Mouse (Mus musculus) ES-E14 (cell line): ENCODE data around the gene Rtl8b.
"Not testable (repeated sequence)": the region's sequence is repeated elsewhere in the genome, so short reads cannot be mapped to it uniquely, and the experiment has no call there.

ENCODE experiments used
- CHD2 ChIP-seq: IDR thresholded peaks from 2 replicates; pipeline ENCODE4 v1.6.1; 2014; ENCODE audit warnings: mild to moderate bottlenecking, low read depth, low read length, inconsistent platforms
- HCFC1 ChIP-seq: IDR thresholded peaks from 2 replicates; pipeline ENCODE4 v1.6.1; 2012; ENCODE audit warnings: low read length, inconsistent platforms, borderline replicate concordance; ENCODE audit not compliant: insufficient read depth
- MAFK ChIP-seq: IDR thresholded peaks from 2 replicates; pipeline ENCODE4 v1.6.1; 2014; ENCODE audit warnings: mild to moderate bottlenecking, low read depth, low read length, inconsistent platforms; ENCODE audit not compliant: insufficient read depth
- ZC3H11A ChIP-seq: IDR thresholded peaks from 2 replicates; pipeline ENCODE4 v1.6.1; 2012; ENCODE audit warnings: low read depth, mild to moderate bottlenecking, inconsistent platforms, low read length, borderline replicate concordance
- ZNF384 ChIP-seq: IDR thresholded peaks from 2 replicates; pipeline ENCODE4 v1.6.1; 2012; ENCODE audit warnings: low read depth, low read length, inconsistent platforms

DNA sequence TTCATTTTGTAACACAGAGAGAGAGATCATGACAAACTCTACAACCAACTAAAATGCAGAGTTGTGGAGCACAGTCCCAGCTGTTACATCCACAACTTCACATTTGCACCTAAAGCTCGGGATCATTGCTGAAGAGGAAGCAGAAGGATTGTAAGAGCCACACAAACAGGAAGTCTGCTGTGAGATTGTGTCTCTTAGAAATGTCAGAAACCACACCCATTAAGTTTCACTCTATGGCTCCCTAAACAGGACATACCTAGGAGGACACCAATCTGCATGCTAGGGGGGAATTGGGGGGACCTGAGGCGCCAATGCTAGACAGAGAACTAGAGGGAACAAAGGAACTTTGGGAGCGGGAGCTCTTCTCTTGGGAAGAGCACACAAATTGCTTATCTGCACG lies 17.3 kb downstream of the Rtl8b start:
- not testable (repeated sequence) for TF ChIP-seq ZNF384, MAFK, ZC3H11A, HCFC1, CHD2
